Mouse (Mus musculus) heart, embryonic 12.5 days (tissue): Measurements from ENCODE around the gene Src. TPM values are rescaled to one million over a fixed set of nuclear protein-coding genes. Genes with fewer than 3 reads are reported as not detected.
A peak's percentile ranks its signal among the peaks of the same experiment; 100 is the strongest.

ENCODE experiments used
- ATAC-seq: fragments of 200-750 bp; cut with Nextera tagmentation; 2 replicates; pipeline ENCODE4 v1.8.0; 2017; ENCODE audit warnings: moderate TSS enrichment, moderate library complexity; ENCODE audit not compliant: insufficient number of reproducible peaks, low FRiP score
- H3K27ac ChIP-seq: fragments of 300-500 bp; sonication (generic); 2 replicates; pipeline ENCODE4 v1.5.1; 2016; ENCODE audit warnings: mild to moderate bottlenecking, moderate library complexity; ENCODE audit not compliant: poor library complexity, severe bottlenecking
- H3K27me3 ChIP-seq: fragments of 300-500 bp; sonication (generic); replicated peaks from 2 replicates; pipeline ENCODE4 v1.6.1; 2016; ENCODE audit warnings: mild to moderate bottlenecking, moderate library complexity
- H3K36me3 ChIP-seq: fragments of 300-500 bp; sonication (generic); 2 replicates; pipeline ENCODE4 v1.6.1; 2016; ENCODE audit warnings: mild to moderate bottlenecking, moderate library complexity
- H3K4me1 ChIP-seq: fragments of 300-500 bp; sonication (generic); replicated peaks from 2 replicates; pipeline ENCODE4 v1.6.1; 2016; ENCODE audit warnings: mild to moderate bottlenecking
- H3K4me2 ChIP-seq: fragments of 300-500 bp; sonication (generic); 2 replicates; pipeline ENCODE4 v1.6.1; 2016; ENCODE audit warnings: mild to moderate bottlenecking, moderate library complexity
- H3K4me3 ChIP-seq: fragments of 300-500 bp; sonication (generic); 2 replicates; pipeline ENCODE4 v1.5.1; 2016; ENCODE audit warnings: mild to moderate bottlenecking
- H3K9ac ChIP-seq: fragments of 300-500 bp; sonication (generic); 2 replicates; pipeline ENCODE4 v1.6.1; 2016; ENCODE audit warnings: mild to moderate bottlenecking, moderate library complexity
- H3K9me3 ChIP-seq: fragments of 300-500 bp; sonication (generic); replicated peaks from 2 replicates; pipeline ENCODE4 v1.6.1; 2016; ENCODE audit warnings: mild to moderate bottlenecking, moderate library complexity
- WGBS: fragments of 180-500 bp; shearing (Covaris S2); methylation state at CpG from one replicate; pipeline ENCODE4 v1.1.7; 2016; 5-methylcytosine and 5-hydroxymethylcytosine counted together
- polyA plus RNA-seq: library from polyadenylated mRNA; unstranded; fragments of >200 nt; fragmentation: Nextera tagmentation; extraction: Ambion mirVana; gene quantifications from 2 replicates; pipeline ENCODE4 v1.2.1, GENCODE M21; 2016

The Src gene
- polyA plus RNA-seq, 1 experiment from 2014 or later = 10.9 TPM

- Histone ChIP-seq H3K27ac (no peak overlapping the region), H3K9ac (no peak overlapping the region), H3K4me1 (peaks cover 11% of the 10 kb centered on the region), H3K9me3 (peaks cover 3% of the 10 kb centered on the region; the same call in 1 of the 2 replicates), H3K27me3 (no peaks in the 10 kb centered on the region), H3K36me3 (peaks cover 48% of the 10 kb centered on the region), H3K4me3 (no peak overlapping the region), H3K4me2 (no peak overlapping the region)
- ATAC-seq = no peak
- 55% methylated on average over 6 of the region's 6 CpGs for WGBS
Observed at GRCm38 (mm10) chr2:157394868-157395267, 23.4 kb upstream of the Src start.

GRCm38 (mm10) chr2:157395371-157395770, 22.9 kb upstream of the Src start:
- H3K36me3 ChIP-seq = peaks cover 48% of the 10 kb centered on the region
- ATAC-seq = no peak
- no peak overlapping the region for H3K4me2 ChIP-seq
- no peaks in the 10 kb centered on the region for H3K27me3 ChIP-seq
- H3K27ac ChIP-seq = no peak overlapping the region
- no peak overlapping the region for H3K9ac ChIP-seq
- H3K4me1 ChIP-seq = peaks cover 6% of the 10 kb centered on the region; the same call in 1 of the 2 replicates
- 60% methylated on average over 5 of the region's 5 CpGs for WGBS
- peaks cover 3% of the 10 kb centered on the region; the same call in 1 of the 2 replicates for H3K9me3 ChIP-seq
- H3K4me3 ChIP-seq = no peak overlapping the region

- Histone ChIP-seq H3K9me3 (peaks cover 3% of the 10 kb centered on the region; the same call in 1 of the 2 replicates), H3K36me3 (peaks cover 48% of the 10 kb centered on the region), H3K27me3 (no peaks in the 10 kb centered on the region), H3K4me2 (no peak overlapping the region), H3K27ac (no peak overlapping the region), H3K4me1 (peaks cover 4% of the 10 kb centered on the region; the same call in 1 of the 2 replicates), H3K9ac (no peak overlapping the region), H3K4me3 (no peak overlapping the region)
- 54% methylated on average over 13 of the region's 13 CpGs for WGBS
- ATAC-seq = no peak
Observed at GRCm38 (mm10) chr2:157395960-157396359, 22.3 kb upstream of the Src start.

- no peak overlapping the region for H3K9ac ChIP-seq
- H3K27ac ChIP-seq = no peak overlapping the region
- H3K4me1 ChIP-seq = peaks cover 4% of the 10 kb centered on the region; the same call in 1 of the 2 replicates
- WGBS = 81% methylated on average over 4 of the region's 4 CpGs
- ATAC-seq = no peak; the same call in 1 of the 2 replicates
- H3K36me3 ChIP-seq = peaks cover 39% of the 10 kb centered on the region
- H3K4me2 ChIP-seq = no peak overlapping the region
- H3K27me3 ChIP-seq = no peaks in the 10 kb centered on the region
- H3K9me3 ChIP-seq = peaks cover 3% of the 10 kb centered on the region; the same call in 1 of the 2 replicates
- H3K4me3 ChIP-seq = no peak overlapping the region
Observed at GRCm38 (mm10) chr2:157397376-157397775, 20.9 kb upstream of the Src start.

GRCm38 (mm10) chr2:157398539-157398938, 19.7 kb upstream of the Src start:
- Histone ChIP-seq H3K27me3 (no peaks in the 10 kb centered on the region), H3K4me2 (no peak overlapping the region), H3K9me3 (peaks cover 3% of the 10 kb centered on the region; the same call in 1 of the 2 replicates), H3K4me1 (peaks cover 4% of the 10 kb centered on the region; the same call in 1 of the 2 replicates), H3K27ac (no peak overlapping the region), H3K36me3 (peaks cover 36% of the 10 kb centered on the region), H3K4me3 (no peak overlapping the region), H3K9ac (no peak overlapping the region)
- WGBS = 97% methylated on average over 4 of the region's 4 CpGs
- no peak for ATAC-seq

GRCm38 (mm10) chr2:157399797-157400196, 18.4 kb upstream of the Src start:
- peaks cover 36% of the 10 kb centered on the region for H3K36me3 ChIP-seq
- 84% methylated on average over 10 of the region's 10 CpGs for WGBS
- peaks cover 3% of the 10 kb centered on the region; the same call in 1 of the 2 replicates for H3K9me3 ChIP-seq
- H3K4me3 ChIP-seq = no peak overlapping the region
- no peaks in the 10 kb centered on the region for H3K27me3 ChIP-seq
- H3K4me1 ChIP-seq = peaks cover 3% of the 10 kb centered on the region; the same call in 1 of the 2 replicates
- ATAC-seq = no peak
- no peak overlapping the region for H3K4me2 ChIP-seq
- no peak overlapping the region for H3K27ac ChIP-seq
- H3K9ac ChIP-seq = no peak overlapping the region

- no peak overlapping the region for H3K27ac ChIP-seq
- no peak for ATAC-seq
- no peak overlapping the region for H3K4me3 ChIP-seq
- WGBS = 84% methylated on average over 6 of the region's 6 CpGs
- no peak overlapping the region for H3K9ac ChIP-seq
- no peak overlapping the region for H3K4me2 ChIP-seq
- no peaks in the 10 kb centered on the region for H3K27me3 ChIP-seq
- H3K9me3 ChIP-seq = peaks cover 3% of the 10 kb centered on the region; the same call in 1 of the 2 replicates
- peaks cover 33% of the 10 kb centered on the region for H3K36me3 ChIP-seq
- H3K4me1 ChIP-seq = no peaks in the 10 kb centered on the region; the same call in 1 of the 2 replicates
Observed at GRCm38 (mm10) chr2:157400491-157400890, 17.8 kb upstream of the Src start.

- H3K27me3 ChIP-seq = no peaks in the 10 kb centered on the region
- ATAC-seq = no peak
- H3K9ac ChIP-seq = no peak overlapping the region
- H3K4me2 ChIP-seq = no peak overlapping the region
- peaks cover 25% of the 10 kb centered on the region for H3K36me3 ChIP-seq
- H3K4me1 ChIP-seq = no peaks in the 10 kb centered on the region
- no peak overlapping the region for H3K27ac ChIP-seq
- peaks cover 3% of the 10 kb centered on the region; the same call in 1 of the 2 replicates for H3K9me3 ChIP-seq
- 87% methylated on average over 2 of the region's 2 CpGs for WGBS
- no peak overlapping the region for H3K4me3 ChIP-seq
Observed at GRCm38 (mm10) chr2:157401261-157401660, 17.0 kb upstream of the Src start.

GRCm38 (mm10) chr2:157407596-157407995, 10.6 kb upstream of the Src start:
- H3K9me3 ChIP-seq = no peaks in the 10 kb centered on the region
- WGBS = 71% methylated on average over 7 of the region's 7 CpGs
- H3K36me3 ChIP-seq = no peaks in the 10 kb centered on the region
- no peaks in the 10 kb centered on the region for H3K27me3 ChIP-seq
- 0 out of 2 replicates have a peak, but pooled peaks cover 4% of the 10 kb centered on the region for H3K4me1 ChIP-seq
- no peak overlapping the region for H3K4me3 ChIP-seq
- no peak overlapping the region for H3K27ac ChIP-seq
- H3K9ac ChIP-seq = no peak overlapping the region
- no peak overlapping the region for H3K4me2 ChIP-seq
- no peak for ATAC-seq

GRCm38 (mm10) chr2:157409793-157410533, 8.3 kb upstream of the Src start:
- H3K9me3 ChIP-seq = no peaks in the 10 kb centered on the region
- H3K27ac ChIP-seq = no peak overlapping the region
- H3K4me1 ChIP-seq = 0 out of 2 replicates have a peak, but pooled peaks cover 4% of the 10 kb centered on the region
- WGBS = 69% methylated on average over 12 of the region's 12 CpGs
- H3K27me3 ChIP-seq = no peaks in the 10 kb centered on the region
- H3K36me3 ChIP-seq = no peaks in the 10 kb centered on the region
- H3K4me3 ChIP-seq = no peak overlapping the region
- ATAC-seq = no peak; the same call in 1 of the 2 replicates
- H3K9ac ChIP-seq = peak overlapping the region; percentile 13; the same call in 1 of the 2 replicates
- no peak overlapping the region for H3K4me2 ChIP-seq

GRCm38 (mm10) chr2:157411151-157411693, 7.0 kb upstream of the Src start:
- no peak overlapping the region for H3K9ac ChIP-seq
- H3K27me3 ChIP-seq = no peaks in the 10 kb centered on the region
- H3K27ac ChIP-seq = no peak overlapping the region
- no peaks in the 10 kb centered on the region for H3K36me3 ChIP-seq
- no peak for ATAC-seq
- no peaks in the 10 kb centered on the region for H3K9me3 ChIP-seq
- WGBS = 67% methylated on average over 6 of the region's 6 CpGs
- H3K4me3 ChIP-seq = no peak overlapping the region
- 0 out of 2 replicates have a peak, but pooled peaks cover 4% of the 10 kb centered on the region for H3K4me1 ChIP-seq
- H3K4me2 ChIP-seq = no peak overlapping the region
